Mouse (Mus musculus) olfactory bulb, adult 2 months (tissue): ENCODE measurements at regions not wholly inside any gene's neighbourhood (a gene's known extent, or its start where the extent isn't known, plus 50 kb on each side); places are given as distances from the start of the nearest gene placed in this dataset.

Experiments used
- CTCF ChIP-seq: fragments of 200-500 bp; IDR thresholded peaks from 2 replicates; pipeline ENCODE4 v1.5.1; 2012; ENCODE audit warnings: low read depth, mild to moderate bottlenecking, low read length, moderate library complexity; ENCODE audit not compliant: insufficient read depth
- POLR2A ChIP-seq: fragments of 200-500 bp; IDR thresholded peaks from 2 replicates; pipeline ENCODE4 v1.6.1; 2012; ENCODE audit warnings: mild to moderate bottlenecking, low read depth, low read length, moderate library complexity; ENCODE audit not compliant: insufficient read depth

- TF ChIP-seq CTCF (no peak), POLR2A (no peak)
Observed at GRCm38 (mm10) chr15:8865089-8865933, 102.4 kb upstream of the Ranbp3l start.
